Mouse (Mus musculus) liver, postnatal 0 days (tissue): ENCODE data around the gene Npsr1.

Experiments
- CTCF ChIP-seq: sonication (generic); IDR thresholded peaks from 2 replicates; pipeline ENCODE4 v1.5.1; 2016; ENCODE audit warnings: antibody characterized with exemption, low read depth
- EP300 ChIP-seq: IDR thresholded peaks from 2 replicates; pipeline ENCODE4 v1.6.1; 2016; ENCODE audit warnings: antibody characterized with exemption, low read depth, mild to moderate bottlenecking

DNA sequence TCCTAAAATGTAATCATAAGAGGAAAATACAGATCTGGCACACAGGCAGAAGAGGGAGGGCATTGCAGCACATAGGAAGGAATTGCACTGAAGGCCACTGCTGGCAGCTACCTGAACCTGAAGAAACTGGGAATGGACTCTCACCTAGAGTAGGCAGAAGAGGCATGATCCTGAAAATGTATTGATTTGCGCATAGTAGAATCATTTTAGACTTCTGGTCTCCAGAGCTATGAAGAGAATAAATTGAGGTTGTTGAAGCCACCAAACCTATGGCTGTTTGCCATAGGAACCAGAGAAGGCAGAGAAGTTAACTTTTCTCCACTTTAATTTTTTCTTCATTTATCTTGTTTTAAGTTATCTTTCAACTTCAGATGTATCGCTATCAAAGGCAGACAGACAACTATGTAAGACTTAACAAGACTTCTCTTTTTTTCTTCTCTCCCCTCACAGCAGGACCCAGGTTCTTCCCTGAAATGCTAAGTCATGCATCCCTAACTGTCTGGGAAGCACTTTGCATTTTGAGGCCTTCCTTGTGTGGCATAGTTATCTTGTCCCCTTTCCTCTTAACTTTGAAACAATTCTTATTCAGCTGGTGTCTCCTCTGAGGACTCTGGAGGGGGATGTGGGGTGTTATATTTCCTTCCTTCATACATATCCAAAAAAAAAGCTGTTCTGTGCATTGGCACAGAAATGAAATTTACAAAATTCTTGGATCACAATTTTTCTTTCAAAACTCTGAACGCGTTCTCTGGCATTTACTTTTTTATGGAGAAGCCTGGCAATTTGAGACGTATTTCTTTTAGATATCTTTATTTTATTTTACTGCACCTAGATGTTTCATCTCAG is 186.7 kb downstream of the Npsr1 start:
- TF ChIP-seq CTCF: no peak
- TF ChIP-seq EP300: peak; percentile 39; the same call in 1 of the 2 replicates
